Mouse (Mus musculus) mouse embryonic stem cell (cell line): ENCODE measurements around the gene 1700013F07Rik.

Experiments
- in situ Hi-C, 2 experiments: fragments of 300-500 bp; cut with MboI; formaldehyde crosslinking; loops; 1 replicate in 1 of 2; 3 replicates in 1 of 2; pipeline ENCODE4 v1.14.3; 2019 to 2020; ENCODE audit warnings: low sequenced_read_pairs in 2 of 2, low pct_unique_long_range_greater_than_20kb in 1 of 2, mixed read lengths in 1 of 2; ENCODE audit not compliant: unreplicated experiment in 1 of 2

Gene 1700013F07Rik

DNA sequence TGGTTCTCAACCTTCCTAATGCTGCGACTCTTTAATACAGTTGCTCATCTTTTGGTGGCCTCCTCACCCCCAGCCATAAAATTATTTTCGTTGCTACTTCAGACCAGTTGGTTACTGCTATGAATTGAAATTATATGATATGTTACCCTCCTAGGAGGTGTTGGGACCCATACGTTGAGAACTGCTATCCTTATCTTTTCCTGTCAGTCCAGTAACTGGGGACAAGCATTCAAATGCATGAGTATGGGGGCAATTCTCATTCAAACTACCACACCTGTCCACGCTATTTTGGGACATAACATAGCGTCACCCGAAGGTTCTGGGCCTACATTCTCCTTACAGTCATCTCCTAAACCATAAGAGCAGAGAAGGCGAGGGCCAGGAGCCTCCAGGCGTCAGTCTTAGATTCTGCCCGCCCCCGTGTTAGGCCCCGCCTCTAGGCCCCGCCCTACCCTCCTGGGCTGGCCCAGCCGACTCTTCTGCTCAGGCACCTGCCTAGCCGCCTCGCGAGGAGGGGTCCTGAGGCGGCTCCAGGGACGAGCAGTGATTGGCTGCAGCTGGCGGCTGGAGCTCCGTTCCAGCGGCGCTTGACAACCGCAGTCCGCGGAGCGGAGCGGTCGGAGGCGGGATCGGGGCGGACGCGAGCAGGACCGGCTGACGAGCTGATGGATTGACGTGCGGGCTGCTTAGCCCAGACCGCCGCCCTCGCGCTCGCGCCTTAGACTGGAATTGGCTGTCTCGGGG is 57.0 kb downstream of the 1700013F07Rik start, which contains the start of gene Wdr47:
Gene Wdr47, plus strand, starts transcription at position 494 of the 744 bp plus-strand sequence.
- in situ Hi-C loops: no loop called here

GRCm38 (mm10) chr3:108591530-108592522 is 57.9 kb downstream of the 1700013F07Rik start:
- in situ Hi-C loops: no loop called here
